ENCODE assay signal across 8 mouse cellular contexts in the genomic region with DNA sequence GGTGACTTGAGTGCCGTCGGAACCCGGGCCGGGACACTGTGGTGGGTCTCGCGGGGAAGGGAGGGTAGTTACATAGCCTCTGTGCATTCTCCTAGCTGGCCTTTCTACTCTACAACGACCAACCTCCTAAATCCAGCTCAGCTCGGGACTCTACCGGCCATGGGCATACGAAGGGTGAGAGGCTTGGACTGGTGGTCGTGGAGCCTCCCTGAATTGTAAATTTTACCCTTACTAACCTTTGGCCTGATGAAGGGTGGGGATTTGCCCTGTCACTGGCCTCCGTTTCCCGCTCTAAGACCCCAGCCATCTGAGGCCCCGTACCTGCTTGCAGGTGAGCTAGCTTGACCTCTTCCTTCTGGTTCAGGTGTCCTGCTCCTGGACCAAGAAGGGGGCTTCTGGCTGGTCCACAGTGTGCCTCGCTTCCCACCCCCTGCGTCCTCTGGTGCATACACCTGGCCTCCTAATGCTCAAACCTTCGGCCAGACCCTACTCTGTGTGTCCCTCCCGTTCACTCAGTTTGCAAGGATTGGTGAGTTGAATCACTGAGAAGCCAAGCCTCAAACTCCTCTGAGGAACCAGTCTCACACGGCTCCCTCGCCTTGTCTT. TPM values are rescaled to one million over a fixed set of nuclear protein-coding genes. Genes with fewer than 3 reads are reported as not detected.
A peak's percentile ranks its signal among the peaks of the same experiment; 100 is the strongest.
DNase-seq lines count a peak whose midpoint lies in the region; ATAC-seq and TF ChIP-seq lines count a peak whose summit lies in the region.

No protein-coding gene starts in this region.

- peak overlapping the region; percentile 61 for H3K4me3 ChIP-seq in heart, embryonic 15.5 days
- H3K4me3 ChIP-seq in G1E (ENCODE audit: low read depth, low read length) (peak overlapping the region; percentile 74), macrophage (ENCODE audit: inconsistent target) (peak overlapping the region; percentile 92)
- H3K4me3 ChIP-seq in heart, embryonic 16.5 days (ENCODE audit: low read length), result peak overlapping the region; percentile 71

- H3K9me3 ChIP-seq in heart, embryonic 15.5 days (replicated peaks), result no peaks in the 10 kb centered on the region
- no peaks in the 10 kb centered on the region for H3K9me3 ChIP-seq in G1E (replicated peaks)
- peaks cover 4% of the 10 kb centered on the region; the same call in 1 of the 2 replicates for H3K9me3 ChIP-seq in heart, embryonic 16.5 days (replicated peaks; ENCODE audit: control insufficient read depth, low read length)

- H3K79me2 ChIP-seq in macrophage (ENCODE audit: inconsistent target), result peaks cover 23% of the 10 kb centered on the region

- no peak for TF ChIP-seq CTCF in G1E (IDR thresholded peaks at IDR 0.05; ENCODE audit: low read depth, low read length)

- DNase-seq in heart, postnatal 14 days, result no peak
- no peak for DNase-seq in G1E (ENCODE audit: low spot score)
- DNase-seq in gastrocnemius, adult 8-10 months (ENCODE audit: low spot score in 2 of 2), result no peak
- no peak for DNase-seq in layer of hippocampus, postnatal 36 days
- DNase-seq in frontal cortex, postnatal 10 days (ENCODE audit: low spot score in 2 of 2), result no peak

- H3K27ac ChIP-seq in heart, embryonic 15.5 days, result no peak overlapping the region
- no peak overlapping the region for H3K27ac ChIP-seq in heart, embryonic 16.5 days (ENCODE audit: low read length)
- H3K27ac ChIP-seq in macrophage, result peak overlapping the region; percentile 95

- H3K36me3 ChIP-seq in heart, embryonic 15.5 days, result no peaks in the 10 kb centered on the region
- peaks cover 76% of the 10 kb centered on the region for H3K36me3 ChIP-seq in G1E (replicated peaks)
- H3K36me3 ChIP-seq in heart, embryonic 16.5 days (ENCODE audit: control insufficient read depth, insufficient read depth), result no peaks in the 10 kb centered on the region
- peaks cover 8% of the 10 kb centered on the region; the same call in 1 of the 2 replicates for H3K36me3 ChIP-seq in macrophage (ENCODE audit: inconsistent target)

- peak overlapping the region; percentile 70 for H3K9ac ChIP-seq in heart, embryonic 15.5 days
- peak overlapping the region; percentile 81 for H3K9ac ChIP-seq in heart, embryonic 16.5 days (ENCODE audit: low read length)

- H3K4me1 ChIP-seq in heart, embryonic 15.5 days (replicated peaks), result peaks cover 21% of the 10 kb centered on the region
- peaks cover 74% of the 10 kb centered on the region for H3K4me1 ChIP-seq in G1E (ENCODE audit: insufficient read depth, low read depth, low read length)
- H3K4me1 ChIP-seq in heart, embryonic 16.5 days (ENCODE audit: control insufficient read depth, insufficient read depth, low read length), result peaks cover 9% of the 10 kb centered on the region; the same call in 1 of the 2 replicates

- no peak for ATAC-seq in heart, embryonic 15.5 days (replicated peaks; ENCODE audit: insufficient number of reproducible peaks, insufficient read depth, low FRiP score, low read depth)
- no peak for ATAC-seq in G1E (ENCODE audit: extremely low read depth, insufficient number of reproducible peaks, low FRiP score, poor library complexity, severe bottlenecking)
- ATAC-seq in heart, embryonic 16.5 days (replicated peaks; ENCODE audit: extremely low read depth, insufficient read depth, low FRiP score), result no peak

- 47% methylated on average over 20 of the region's 20 CpGs for WGBS in heart, embryonic 15.5 days
- WGBS in heart, embryonic 16.5 days, result 47% methylated on average over 20 of the region's 20 CpGs
- 43% methylated on average over 20 of the region's 20 CpGs for WGBS in macrophage (ENCODE audit: missing documents)

- peaks cover 52% of the 10 kb centered on the region for H3K27me3 ChIP-seq in heart, embryonic 15.5 days
- no peaks in the 10 kb centered on the region for H3K27me3 ChIP-seq in G1E (ENCODE audit: insufficient read depth, low read length)
- H3K27me3 ChIP-seq in heart, embryonic 16.5 days (ENCODE audit: control insufficient read depth, insufficient read depth, low read length), result peaks cover 39% of the 10 kb centered on the region

- peak overlapping the region; percentile 95 for H3K4me2 ChIP-seq in heart, embryonic 15.5 days
- H3K4me2 ChIP-seq in heart, embryonic 16.5 days (ENCODE audit: low read depth, low read length), result peak overlapping the region; percentile 97

- intact Hi-C loops in heart, postnatal 14 days (cut with DNase I), result no loop called here

RNA-seq across cellular contexts. Expression of a gene that starts 0.9 kb away (rescaled TPM):
- 4.3 and 7.3 TPM in 2 replicates for polyA plus RNA-seq in heart, embryonic 15.5 days (2015; fragmentation: Nextera tagmentation; extraction: Ambion mirVana)
- 1 to 10 TPM; 5.9 to 7.3 TPM for total RNA-seq in heart, postnatal 14 days (2021)
- total RNA-seq in G1E (2014; fragmentation: Nextera tagmentation) (116 and 118 TPM in 2 replicates), G1E (2017) (147 and 170 TPM in 2 replicates)
- polyA plus RNA-seq in G1E (2012) (40.2 and 75.0 TPM in 2 replicates), macrophage (2018) (160 to 211 TPM (median 178 TPM) in 3 replicates)
- polyA plus RNA-seq in heart, embryonic 16.5 days (2015; fragmentation: Nextera tagmentation; extraction: Ambion mirVana), result 5.2 and 6.3 TPM in 2 replicates
- total RNA-seq in macrophage (2018; cell fraction: chromatin; rRNA removed), result 100 to 1,000 TPM in 4 of 26 experiments, 10 to 100 TPM in 22; 16.6 to 177 (median 57.0) TPM
- total RNA-seq in macrophage (2018; cell fraction: cytosol; rRNA removed), result 100 to 1,000 TPM in 23 of 26 experiments, 10 to 100 TPM in 3; 92.2 to 241 (median 140) TPM
- total RNA-seq in macrophage (2018; cell fraction: nucleus; rRNA removed), result 100 to 1,000 TPM in 16 of 26 experiments, 10 to 100 TPM in 10; 31.8 to 226 (median 112) TPM
- 1 to 10 TPM; 3.7 to 8.0 (median 6.1) TPM for total RNA-seq in gastrocnemius, adult 8-10 months (2022)
- 1 to 10 TPM; 3.2 to 3.9 TPM for total RNA-seq in layer of hippocampus, postnatal 36 days (2021)

RNA-seq across cellular contexts. Expression of a gene that starts 7.5 kb away (rescaled TPM):
- 1.1 and 4.9 TPM in 2 replicates for polyA plus RNA-seq in heart, embryonic 15.5 days (2015; fragmentation: Nextera tagmentation; extraction: Ambion mirVana)
- not detected for total RNA-seq in heart, postnatal 14 days (2021)
- total RNA-seq in G1E (2014; fragmentation: Nextera tagmentation) (69.9 and 75.0 TPM in 2 replicates), G1E (2017) (51.5 and 56.1 TPM in 2 replicates)
- polyA plus RNA-seq in G1E (2012) (193 and 253 TPM in 2 replicates), macrophage (2018) (0.09 TPM in 1 of 3 replicates, not detected in the others)
- polyA plus RNA-seq in heart, embryonic 16.5 days (2015; fragmentation: Nextera tagmentation; extraction: Ambion mirVana), result 1.3 and 1.4 TPM in 2 replicates
- total RNA-seq in macrophage (2018; cell fraction: chromatin; rRNA removed), result not detected
- total RNA-seq in macrophage (2018; cell fraction: cytosol; rRNA removed), result under 1 TPM in 9 of 26 experiments, not detected in 17; 0.09 to 0.24 (median 0.13) TPM
- not detected for total RNA-seq in macrophage (2018; cell fraction: nucleus; rRNA removed)
- not detected for total RNA-seq in gastrocnemius, adult 8-10 months (2022)
- under 1 TPM in 1 of 2 experiments, not detected in 1; 0.40 TPM for total RNA-seq in layer of hippocampus, postnatal 36 days (2021)

RNA-seq across cellular contexts. Expression of a gene that starts 15.5 kb away (rescaled TPM):
- 36.4 and 40.1 TPM in 2 replicates for polyA plus RNA-seq in heart, embryonic 15.5 days (2015; fragmentation: Nextera tagmentation; extraction: Ambion mirVana)
- total RNA-seq in heart, postnatal 14 days (2021), result 10 to 100 TPM; 41.4 to 42.0 TPM
- total RNA-seq in G1E (2014; fragmentation: Nextera tagmentation) (17.7 and 26.6 TPM in 2 replicates), G1E (2017) (35.2 and 45.8 TPM in 2 replicates)
- polyA plus RNA-seq in G1E (2012) (66.4 and 69.8 TPM in 2 replicates), macrophage (2018) (11.1 to 13.7 TPM (median 12.0 TPM) in 3 replicates)
- 43.1 and 46.0 TPM in 2 replicates for polyA plus RNA-seq in heart, embryonic 16.5 days (2015; fragmentation: Nextera tagmentation; extraction: Ambion mirVana)
- 10 to 100 TPM in 21 of 26 experiments, 1 to 10 TPM in 5; 4.6 to 47.4 (median 21.0) TPM for total RNA-seq in macrophage (2018; cell fraction: chromatin; rRNA removed)
- total RNA-seq in macrophage (2018; cell fraction: cytosol; rRNA removed), result 10 to 100 TPM in 22 of 26 experiments, 1 to 10 TPM in 4; 8.8 to 15.2 (median 12.4) TPM
- 10 to 100 TPM in 18 of 26 experiments, 1 to 10 TPM in 8; 5.6 to 23.3 (median 16.6) TPM for total RNA-seq in macrophage (2018; cell fraction: nucleus; rRNA removed)
- 10 to 100 TPM; 29.4 to 43.6 (median 36.2) TPM for total RNA-seq in gastrocnemius, adult 8-10 months (2022)
- total RNA-seq in layer of hippocampus, postnatal 36 days (2021), result 10 to 100 TPM; 39.5 to 46.3 TPM

RNA-seq across cellular contexts. Expression of a gene that starts 27.9 kb away (rescaled TPM):
- polyA plus RNA-seq in heart, embryonic 15.5 days (2015; fragmentation: Nextera tagmentation; extraction: Ambion mirVana), result 0.09 and 0.41 TPM in 2 replicates
- total RNA-seq in heart, postnatal 14 days (2021), result not detected
- total RNA-seq in G1E (2014; fragmentation: Nextera tagmentation) (not detected in 2 replicates), G1E (2017) (0.23 and 0.27 TPM in 2 replicates)
- polyA plus RNA-seq in G1E (2012) (0.16 and 0.25 TPM in 2 replicates), macrophage (2018) (0.04 to 0.06 TPM in 2 of 3 replicates, not detected in the other)
- polyA plus RNA-seq in heart, embryonic 16.5 days (2015; fragmentation: Nextera tagmentation; extraction: Ambion mirVana), result 0.09 and 0.14 TPM in 2 replicates
- total RNA-seq in macrophage (2018; cell fraction: chromatin; rRNA removed), result under 1 TPM in 4 of 26 experiments, not detected in 22; 0.12 to 0.24 (median 0.16) TPM
- total RNA-seq in macrophage (2018; cell fraction: cytosol; rRNA removed), result under 1 TPM in 19 of 26 experiments, not detected in 7; 0.03 to 0.13 (median 0.04) TPM
- under 1 TPM in 4 of 26 experiments, not detected in 22; 0.09 to 0.16 (median 0.13) TPM for total RNA-seq in macrophage (2018; cell fraction: nucleus; rRNA removed)
- under 1 TPM in 1 of 4 experiments, not detected in 3; 0.07 TPM for total RNA-seq in gastrocnemius, adult 8-10 months (2022)
- 10 to 100 TPM; 79.5 TPM for total RNA-seq in layer of hippocampus, postnatal 36 days (2021)

RNA-seq across cellular contexts. Expression of a gene that starts 37.4 kb away (rescaled TPM):
- 23.0 and 32.6 TPM in 2 replicates for polyA plus RNA-seq in heart, embryonic 15.5 days (2015; fragmentation: Nextera tagmentation; extraction: Ambion mirVana)
- total RNA-seq in heart, postnatal 14 days (2021), result 1 to 10 TPM; 2.2 to 3.7 TPM
- total RNA-seq in G1E (2014; fragmentation: Nextera tagmentation) (370 and 371 TPM in 2 replicates), G1E (2017) (319 and 358 TPM in 2 replicates)
- polyA plus RNA-seq in G1E (2012) (261 and 336 TPM in 2 replicates), macrophage (2018) (7.0 to 30.9 TPM (median 18.1 TPM) in 3 replicates)
- polyA plus RNA-seq in heart, embryonic 16.5 days (2015; fragmentation: Nextera tagmentation; extraction: Ambion mirVana), result 26.2 and 35.4 TPM in 2 replicates
- total RNA-seq in macrophage (2018; cell fraction: chromatin; rRNA removed), result 1 to 10 TPM in 12 of 26 experiments, under 1 TPM in 2, not detected in 12; 0.54 to 4.8 (median 2.3) TPM
- total RNA-seq in macrophage (2018; cell fraction: cytosol; rRNA removed), result 10 to 100 TPM in 9 of 26 experiments, 1 to 10 TPM in 17; 4.6 to 17.5 (median 9.3) TPM
- total RNA-seq in macrophage (2018; cell fraction: nucleus; rRNA removed), result 10 to 100 TPM in 1 of 26 experiments, 1 to 10 TPM in 22, under 1 TPM in 2, not detected in 1; 0.87 to 18.9 (median 2.3) TPM
- total RNA-seq in gastrocnemius, adult 8-10 months (2022), result 1 to 10 TPM in 2 of 4 experiments, under 1 TPM in 2; 0.82 to 2.5 (median 1.5) TPM
- 10 to 100 TPM; 16.1 to 19.7 TPM for total RNA-seq in layer of hippocampus, postnatal 36 days (2021)

Comparison
In these comparisons a context has a peak if more than half of its experiments do, and no peak if none do; other contexts are left out.
1. RNA of a gene that starts 0.9 kb away (total RNA-seq): 116 to 170 TPM in G1E; 3.7 to 8.0 TPM in gastrocnemius, adult 8-10 months, 5.9 to 7.3 TPM in heart, postnatal 14 days and 3.2 to 3.9 TPM in layer of hippocampus, postnatal 36 days; every median in the first group is over 10 times any median in the second.
2. RNA of a gene that starts 7.5 kb away (total RNA-seq): 51.5 to 75.0 TPM in G1E; 0.40 TPM in layer of hippocampus, postnatal 36 days, not detected in heart, postnatal 14 days and not detected in gastrocnemius, adult 8-10 months; every median in the first group is over 10 times any median in the second.
3. Peak in every context shown above with its lines, with median percentiles within 50 percentile points of each other: H3K4me3 ChIP-seq.